Mouse (Mus musculus): Measurements from ENCODE around the gene Crybg3.

DNA sequence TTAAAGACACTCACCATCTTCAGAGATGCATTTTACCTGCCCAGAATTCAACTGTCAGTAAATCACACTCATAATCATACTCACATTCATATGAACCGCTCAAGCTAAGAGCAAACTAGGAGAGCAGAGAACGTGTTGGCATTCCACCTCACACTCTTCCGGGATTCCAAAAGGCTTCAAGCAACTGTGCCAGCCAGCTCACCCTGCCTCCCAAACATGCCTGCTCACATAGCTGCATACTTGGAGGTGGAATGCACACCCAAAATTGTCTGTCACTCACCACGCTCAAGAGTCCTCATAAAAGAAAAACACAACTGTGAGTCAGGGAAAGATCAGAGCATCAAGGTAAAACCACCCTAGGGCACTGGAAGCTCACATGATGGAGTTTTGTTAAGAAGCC is 34.3 kb downstream of the Crybg3 start:
- TF ChIP-seq CTCF (IDR thresholded peaks at IDR 0.05; ENCODE audit: borderline replicate concordance, insufficient read depth, low read length) (no peak), POLR2A (IDR thresholded peaks at IDR 0.05; ENCODE audit: low read depth, low read length) (no peak)
